Mouse (Mus musculus) lung, postnatal 4 days (tissue): Measurements from ENCODE around the gene Ran.
A peak's percentile ranks its signal among the peaks of the same experiment; 100 is the strongest.

Source experiments
- DNase-seq, 2 experiments: peaks; one replicate each; pipeline ENCODE4 v3.0.0; 2021

The Ran gene

DNA sequence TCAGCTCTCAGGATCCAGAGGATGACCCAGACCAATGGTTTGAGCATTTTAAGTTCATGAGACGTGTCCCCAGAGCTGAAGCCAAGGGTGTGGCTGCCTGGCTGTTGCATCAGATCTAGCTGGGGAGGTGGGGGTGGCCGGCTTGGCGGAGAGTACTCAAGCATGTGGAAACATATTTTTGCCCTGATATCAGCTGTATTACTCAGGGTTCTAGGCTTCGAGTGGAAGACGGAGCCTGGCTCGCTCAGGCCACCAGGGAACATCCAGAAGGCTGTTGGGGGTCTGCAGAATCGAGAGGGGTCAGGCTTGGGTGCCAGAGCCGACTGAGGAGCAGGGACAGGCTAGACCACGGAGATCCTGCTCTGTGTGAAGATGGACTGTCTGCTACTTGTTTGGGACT lies 46.1 kb downstream of the Ran start:
- peak; percentile 28 to 70 for DNase-seq

GRCm38 (mm10) chr5:129066541-129067230 lies 46.8 kb downstream of the Ran start:
- peak in 1 of 2 experiments; percentile 5 for DNase-seq

- DNase-seq: peak; percentile 9 to 32
Observed at GRCm38 (mm10) chr5:129067231-129067834, 47.5 kb downstream of the Ran start.

- no peak for DNase-seq
Observed at GRCm38 (mm10) chr5:129071761-129072280, 52.0 kb downstream of the Ran start.

GRCm38 (mm10) chr5:129073404-129073803 lies 53.5 kb downstream of the Ran start:
- DNase-seq: no peak
